Mouse (Mus musculus) Muller cell, postnatal 12 days (primary cell): ENCODE results near the gene Rbms3.

Experiments used
- DNase-seq: peaks from one replicate; pipeline ENCODE4 v3.0.0-alpha.2; 2015; ENCODE audit errors: inconsistent ontology term

Gene Rbms3

GRCm38 (mm10) chr9:117375776-117376175 lies 253.9 kb downstream of the Rbms3 start:
- no peak for DNase-seq

DNA sequence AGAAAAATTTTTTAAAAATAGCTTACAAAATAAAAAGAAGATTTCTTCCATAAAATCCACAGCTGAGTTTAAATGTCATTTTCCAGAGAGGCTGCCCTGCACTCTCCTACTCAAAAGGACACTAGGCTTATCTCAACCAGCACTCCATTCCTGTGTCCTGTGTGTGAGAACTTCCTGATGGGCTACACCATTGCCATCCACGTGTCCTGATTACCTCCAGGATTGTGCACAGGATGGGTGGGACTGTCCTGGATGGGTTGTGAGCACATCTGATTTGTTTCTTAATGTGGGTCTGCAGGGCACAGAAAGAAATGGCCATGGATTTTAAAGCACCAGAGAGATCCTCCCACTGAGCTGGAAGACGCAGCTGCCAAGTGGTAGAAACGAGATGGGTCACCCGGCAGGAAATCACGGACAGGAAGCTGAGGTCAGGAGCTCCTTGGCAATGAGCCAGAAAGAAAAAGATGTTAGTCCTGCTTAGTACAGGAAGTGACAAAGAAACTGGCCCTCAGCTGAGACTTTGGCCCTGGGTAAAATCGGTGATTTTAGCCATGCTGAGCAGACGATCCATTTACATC lies 256.5 kb downstream of the Rbms3 start:
- peak; percentile 30 for DNase-seq

DNA sequence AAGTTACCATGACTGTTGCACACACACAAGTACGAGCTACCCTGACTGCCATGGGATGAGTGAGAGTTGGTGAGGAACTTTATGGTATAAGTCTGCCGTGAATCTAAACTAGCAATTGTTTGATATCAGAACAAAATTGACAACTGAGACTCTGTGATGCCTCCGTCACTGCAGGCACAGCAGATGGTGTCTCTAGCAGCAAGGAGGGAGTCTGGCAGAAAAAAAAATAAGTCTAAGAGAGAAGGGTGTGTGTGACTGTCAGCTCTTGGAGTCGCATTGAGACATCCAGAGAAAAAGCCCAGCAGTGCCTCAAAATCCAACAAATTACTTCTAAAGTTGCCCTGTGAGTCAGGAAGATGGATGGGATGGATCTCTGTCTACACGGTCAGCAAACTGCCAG lies 257.7 kb downstream of the Rbms3 start:
- no peak for DNase-seq

- DNase-seq: no peak
These were observed 259.6 kb downstream of the Rbms3 start for GRCm38 (mm10) chr9:117370086-117370485.

DNA sequence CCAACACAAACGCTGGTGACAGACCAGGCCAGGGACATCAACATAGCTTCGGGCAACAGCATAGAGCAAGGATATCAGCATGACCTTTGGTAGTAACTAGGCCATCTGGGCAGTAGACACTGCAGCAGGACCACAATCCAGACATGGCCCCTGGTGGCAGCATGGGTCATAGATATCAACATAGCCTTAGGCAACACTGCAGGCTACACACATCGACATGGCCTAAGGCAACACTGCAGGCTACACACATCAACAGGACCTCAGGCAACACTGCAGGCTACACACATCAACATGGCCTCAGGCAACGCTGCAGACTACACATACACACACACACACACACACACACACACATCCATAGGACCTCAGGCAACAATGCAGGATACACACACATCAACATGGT lies 261.7 kb downstream of the Rbms3 start:
- no peak for DNase-seq

GRCm38 (mm10) chr9:117364610-117365009 lies 265.1 kb downstream of the Rbms3 start:
- DNase-seq: no peak

GRCm38 (mm10) chr9:117361431-117361830 lies 268.3 kb downstream of the Rbms3 start:
- no peak for DNase-seq

DNA sequence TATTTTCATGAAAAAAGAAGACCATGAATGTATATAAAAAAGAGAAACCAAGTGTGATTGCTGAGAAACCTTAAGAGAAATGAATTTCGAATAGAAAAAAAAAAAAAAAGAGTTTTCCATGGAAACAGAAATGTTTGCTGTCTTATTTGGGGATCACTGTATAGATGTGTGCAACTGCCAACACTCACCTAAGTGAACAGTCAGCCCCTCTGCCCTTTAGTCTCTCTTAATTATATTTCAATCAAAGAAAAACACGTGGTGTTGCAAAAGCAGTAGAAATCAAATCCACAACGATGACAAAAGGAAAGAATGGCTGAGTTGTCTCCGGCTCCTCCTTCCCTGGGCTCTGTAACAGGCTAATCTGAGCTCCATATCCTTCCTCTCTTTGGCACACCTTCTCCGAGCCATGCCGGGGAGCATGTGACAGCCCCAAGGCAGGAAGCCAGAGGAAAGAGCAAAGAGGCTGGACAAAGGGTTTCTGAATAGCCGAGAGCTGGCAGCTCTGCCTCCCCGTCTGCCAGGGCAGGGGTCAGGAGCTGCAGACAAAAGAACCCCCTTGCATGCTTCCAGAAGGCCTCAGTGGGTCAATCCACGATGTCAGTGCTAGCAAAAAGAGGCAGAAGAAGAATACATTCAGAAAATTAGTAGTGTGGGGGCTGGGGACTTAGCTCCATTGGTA lies 272.8 kb downstream of the Rbms3 start:
- DNase-seq: peak; percentile 97

DNA sequence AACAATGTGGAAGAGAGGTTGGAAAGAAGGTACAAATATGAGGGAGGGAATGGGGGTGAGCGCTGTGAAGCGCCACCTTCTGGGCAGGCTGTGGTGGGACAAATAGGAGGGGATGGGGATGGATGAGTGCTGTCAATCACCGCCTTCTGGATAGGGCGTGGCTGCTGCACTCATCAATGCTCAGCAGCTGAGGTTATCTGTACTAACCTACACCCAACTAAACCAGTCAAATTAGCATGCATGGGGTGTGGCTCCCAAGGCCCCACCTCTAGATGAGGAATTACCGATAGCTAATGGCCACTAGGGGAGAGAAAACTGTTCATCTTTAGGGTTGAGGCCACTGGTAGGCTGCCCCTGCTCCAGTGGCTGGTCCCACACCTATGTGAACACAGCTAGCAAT lies 274.2 kb downstream of the Rbms3 start:
- DNase-seq: no peak

GRCm38 (mm10) chr9:117342336-117342735 lies 287.4 kb downstream of the Rbms3 start:
- DNase-seq: peak; percentile 57

- DNase-seq: no peak
These were observed 299.0 kb downstream of the Rbms3 start for GRCm38 (mm10) chr9:117330681-117331080.

- no peak for DNase-seq
These were observed 310.4 kb downstream of the Rbms3 start for GRCm38 (mm10) chr9:117319271-117319670.

DNA sequence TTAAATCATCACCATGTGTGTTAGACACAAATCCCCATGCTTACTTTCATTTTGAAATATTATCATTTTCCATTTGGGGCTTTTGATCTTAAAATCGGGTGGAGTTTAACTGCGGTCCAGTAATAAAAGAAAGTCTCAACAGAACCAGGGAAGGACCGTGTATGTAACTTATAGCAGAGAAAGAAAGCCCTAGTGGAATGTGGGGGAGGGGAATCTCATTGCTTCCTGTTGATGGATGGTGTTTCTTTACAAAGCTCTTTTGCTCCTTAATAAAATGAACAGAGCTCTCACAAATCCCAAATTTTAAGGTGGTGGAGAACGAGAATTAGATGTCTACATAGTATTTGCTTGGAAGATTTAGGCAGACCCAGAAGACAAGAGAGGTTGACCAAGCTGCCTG lies 311.3 kb downstream of the Rbms3 start:
- DNase-seq: no peak

DNA sequence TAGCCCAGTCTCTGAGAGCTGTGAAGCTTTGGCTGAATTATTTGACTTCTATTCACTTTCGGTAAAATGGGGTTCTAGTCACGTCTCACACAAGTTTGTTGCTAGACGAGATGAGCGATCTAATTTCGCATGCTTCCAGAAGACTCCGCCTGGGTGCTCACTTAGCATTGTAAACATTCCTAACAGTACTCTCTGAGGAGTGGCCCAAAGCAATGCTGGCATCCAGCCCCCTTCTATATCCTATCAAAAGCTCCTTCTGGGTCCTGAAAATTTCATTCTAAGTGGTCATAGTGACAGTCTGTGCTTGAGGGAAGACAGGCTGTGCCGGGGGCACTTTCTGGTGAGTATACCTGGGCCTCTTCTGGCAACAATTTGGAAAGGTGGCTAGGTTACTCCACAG lies 312.5 kb downstream of the Rbms3 start:
- peak; percentile 3 for DNase-seq

GRCm38 (mm10) chr9:117313642-117314041 lies 316.1 kb downstream of the Rbms3 start:
- DNase-seq: no peak

DNA sequence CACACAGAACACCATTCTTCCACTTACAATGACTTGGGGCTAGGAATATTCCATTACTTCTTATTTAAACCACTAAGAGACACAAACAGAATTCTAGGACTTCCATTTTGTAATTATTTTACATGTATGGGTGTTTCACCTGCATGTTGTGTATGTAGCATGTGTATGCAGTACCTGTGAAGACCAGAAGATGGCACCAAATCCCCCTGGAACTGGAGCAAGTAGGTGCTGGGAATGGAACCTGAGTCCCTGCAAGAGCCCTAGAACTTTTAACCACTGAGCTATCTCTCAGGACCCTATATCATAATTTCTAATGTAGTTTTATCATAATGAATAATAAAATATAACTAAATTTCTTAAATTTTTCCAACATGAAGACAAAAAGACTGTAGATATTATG lies 319.9 kb downstream of the Rbms3 start:
- no peak for DNase-seq

DNA sequence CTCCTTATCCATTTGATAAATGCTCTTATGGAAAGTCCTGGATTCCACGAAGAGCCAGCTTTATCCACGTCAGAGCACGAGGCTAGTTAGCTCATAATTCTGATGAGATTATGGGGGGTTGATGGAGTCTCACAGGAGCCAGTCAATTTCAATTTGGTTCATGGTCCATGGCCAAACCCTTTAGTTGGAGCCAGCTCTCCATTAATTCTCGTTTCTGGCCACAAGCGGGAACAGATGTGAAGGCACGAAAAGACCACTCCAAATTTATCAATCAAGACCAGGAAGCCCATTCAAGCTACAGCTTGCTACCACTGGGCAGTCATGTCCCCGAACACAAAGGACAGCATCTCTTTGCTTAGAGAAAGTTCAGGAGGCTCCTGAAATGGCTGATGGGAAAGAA lies 330.7 kb downstream of the Rbms3 start:
- no peak for DNase-seq

- DNase-seq: no peak
These were observed 331.8 kb downstream of the Rbms3 start for GRCm38 (mm10) chr9:117297662-117298531.

GRCm38 (mm10) chr9:117291066-117291850 lies 338.5 kb downstream of the Rbms3 start:
- DNase-seq: no peak

DNA sequence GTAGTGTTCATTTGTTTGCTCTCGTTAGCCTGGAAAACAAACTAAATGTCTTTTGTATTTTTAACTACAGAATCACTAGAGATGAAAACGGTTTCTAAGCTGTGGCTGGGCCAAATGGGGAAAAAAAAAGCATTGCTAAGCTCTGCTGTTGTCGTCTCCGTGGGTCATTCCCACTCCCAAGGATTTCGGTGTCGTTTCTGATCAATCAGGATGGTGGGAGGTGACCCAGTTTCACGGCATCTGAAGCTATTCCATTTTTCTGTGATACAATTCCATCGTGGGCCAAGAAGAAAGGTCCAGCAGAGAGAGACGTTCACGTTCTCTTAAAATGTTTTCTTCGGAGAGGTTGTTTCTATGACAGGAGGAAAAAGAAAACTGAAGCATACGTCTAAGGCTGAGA lies 354.9 kb downstream of the Rbms3 start:
- DNase-seq: no peak

DNA sequence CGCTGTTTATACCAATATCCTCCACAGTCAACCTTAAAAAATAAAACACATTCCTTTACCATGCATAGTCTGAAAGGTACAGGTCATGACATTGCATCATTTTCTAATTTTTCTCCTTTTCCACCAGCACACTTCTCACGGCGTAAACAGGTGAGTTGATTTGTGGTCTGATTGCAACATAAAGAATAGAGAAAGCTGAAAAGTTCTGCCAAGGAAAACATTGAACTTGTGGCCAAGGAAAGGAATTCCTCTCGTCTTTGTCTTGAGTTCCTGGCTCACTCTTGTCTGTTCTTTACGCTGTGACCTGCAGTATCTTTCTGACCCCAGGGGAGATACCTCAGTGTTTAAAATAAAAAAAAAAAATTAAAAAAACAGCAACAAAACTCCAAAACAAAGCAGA lies 370.1 kb downstream of the Rbms3 start:
- no peak for DNase-seq

GRCm38 (mm10) chr9:117253361-117253760 lies 376.4 kb downstream of the Rbms3 start:
- no peak for DNase-seq
